Mouse (Mus musculus): ENCODE measurements around the gene Flrt2. TPM values are rescaled to one million over a fixed set of nuclear protein-coding genes. Genes with fewer than 3 reads are reported as not detected.
"Not testable (repeated sequence)": the region's sequence is repeated elsewhere in the genome, so short reads cannot be mapped to it uniquely, and the experiment has no call there.

Flrt2 gene
- under 1 TPM in 1 of 2 experiments, not detected in 1; 0.04 TPM for polyA plus RNA-seq (2017; shearing (Covaris generic))

- no peak for ATAC-seq
Observed at GRCm38 (mm10) chr12:95691961-95692767, at the start of gene Flrt2. TSS of gene Flrt2 (plus strand) at chr12:95692226.

DNA sequence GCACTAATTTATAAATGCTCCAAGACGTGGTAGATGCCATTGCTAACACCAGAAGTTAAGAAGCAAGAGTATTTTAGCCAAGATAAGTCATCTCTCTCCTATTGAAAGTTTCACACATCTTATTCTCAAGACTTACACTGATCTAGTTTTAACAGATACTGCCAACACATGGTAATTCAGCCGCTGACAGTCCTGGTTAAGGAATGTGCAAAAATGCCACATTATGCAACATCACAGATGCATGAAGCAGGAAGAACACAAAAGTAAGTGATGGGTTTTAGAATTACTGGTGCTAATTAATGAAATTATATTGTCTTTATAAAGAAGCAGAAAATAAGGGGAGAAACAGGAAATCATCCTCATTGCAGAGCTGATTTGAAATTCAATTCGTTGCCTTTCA is 49.8 kb upstream of the Flrt2 start:
- ATAC-seq: no peak

GRCm38 (mm10) chr12:95647179-95647578 is 44.8 kb upstream of the Flrt2 start:
- not testable (repeated sequence) for ATAC-seq

DNA sequence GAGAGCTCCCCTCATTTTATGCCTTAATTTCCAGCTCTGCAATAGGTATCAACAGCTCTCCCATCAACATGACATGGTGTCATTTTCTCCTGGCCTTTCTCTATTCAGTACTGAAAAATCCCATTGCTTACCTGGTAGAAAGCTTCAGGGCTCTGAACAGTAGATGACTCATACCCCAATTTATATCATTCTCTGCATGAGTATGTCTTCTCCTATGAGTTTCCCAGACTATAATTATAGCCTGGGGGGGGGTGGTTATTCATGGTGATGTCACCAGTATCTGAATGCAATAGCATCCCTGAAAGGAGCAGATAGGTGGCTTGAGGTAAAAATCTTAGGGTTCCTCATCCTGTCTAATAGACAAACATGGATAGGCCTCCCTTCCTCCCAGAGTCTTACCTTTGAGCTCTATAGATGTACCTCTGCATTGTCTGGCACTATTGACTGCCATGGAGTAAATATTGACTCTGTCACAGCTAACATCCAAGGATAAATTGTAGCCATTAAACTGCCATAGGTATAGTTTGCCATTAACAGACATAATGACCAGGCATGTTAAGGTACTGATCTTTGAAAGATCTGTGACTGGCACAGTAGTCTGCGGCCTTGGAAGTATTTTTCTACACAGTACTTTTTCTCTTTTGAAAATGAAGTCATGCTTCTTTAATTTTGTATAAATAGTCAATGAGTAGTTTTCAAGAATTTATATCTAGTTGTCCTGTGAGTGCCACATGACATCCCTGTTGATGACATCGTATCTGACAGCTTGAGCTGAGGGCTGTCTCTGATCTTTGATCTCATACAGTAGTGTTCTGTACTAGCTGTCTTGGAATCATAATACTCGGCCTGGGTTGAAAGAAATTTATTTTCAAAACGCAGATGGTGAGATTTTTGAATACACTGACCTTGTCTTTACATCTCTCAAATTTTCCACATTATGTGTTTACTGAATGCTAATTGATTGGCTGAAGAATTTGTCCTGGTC is 39.6 kb upstream of the Flrt2 start:
- no peak for ATAC-seq

GRCm38 (mm10) chr12:95656594-95656993 is 35.4 kb upstream of the Flrt2 start:
- no peak for ATAC-seq

- ATAC-seq: no peak
Observed at GRCm38 (mm10) chr12:95667296-95667695, 24.7 kb upstream of the Flrt2 start.

- ATAC-seq: no peak
Observed at GRCm38 (mm10) chr12:95675711-95676110, 16.3 kb upstream of the Flrt2 start.

GRCm38 (mm10) chr12:95690819-95691218 is 1.2 kb upstream of the Flrt2 start:
- no peak for ATAC-seq

DNA sequence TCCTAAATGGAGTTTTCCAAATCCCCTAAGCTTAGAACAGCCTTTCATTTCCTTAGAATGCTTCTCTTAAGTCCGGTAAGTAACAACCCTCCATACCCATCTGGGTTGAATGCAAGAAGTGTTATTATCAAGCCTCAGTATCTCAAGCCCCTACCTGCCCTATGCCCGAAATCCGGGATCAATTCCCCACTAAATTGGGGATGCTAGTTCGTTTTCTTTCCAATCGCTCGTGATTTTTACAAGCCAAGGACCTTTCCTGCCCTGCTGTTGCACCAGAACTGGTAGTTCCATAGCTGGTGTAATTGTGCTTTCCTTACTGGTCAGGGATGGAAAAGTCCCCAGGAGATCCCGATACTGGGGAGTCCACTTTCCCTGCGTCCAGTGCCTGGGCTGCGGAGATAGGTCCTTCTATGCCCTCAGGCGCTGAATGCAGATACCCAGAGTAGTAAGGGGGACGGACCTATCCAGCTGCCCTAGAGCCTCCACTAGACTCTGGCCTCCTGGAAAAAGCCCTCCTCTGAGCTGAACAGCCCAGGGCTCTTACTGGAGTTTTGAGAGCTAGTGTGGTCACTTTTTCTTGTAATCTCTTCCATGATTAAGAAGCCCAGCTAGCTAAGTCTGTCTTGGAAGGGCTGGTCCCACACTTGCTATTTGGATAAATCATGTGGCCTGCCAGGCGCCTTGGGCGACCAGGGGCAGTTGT is 1.1 kb downstream of the Flrt2 start:
- no peak for ATAC-seq

GRCm38 (mm10) chr12:95693651-95694471 is 1.8 kb downstream of the Flrt2 start:
- ATAC-seq: no peak

GRCm38 (mm10) chr12:95694507-95694906 is 2.5 kb downstream of the Flrt2 start:
- ATAC-seq: no peak

GRCm38 (mm10) chr12:95694991-95695833 is 3.2 kb downstream of the Flrt2 start:
- ATAC-seq: no peak

GRCm38 (mm10) chr12:95695834-95696521 is 4.0 kb downstream of the Flrt2 start:
- ATAC-seq: no peak

- ATAC-seq: no peak
Observed at GRCm38 (mm10) chr12:95696522-95697025, 4.5 kb downstream of the Flrt2 start.

DNA sequence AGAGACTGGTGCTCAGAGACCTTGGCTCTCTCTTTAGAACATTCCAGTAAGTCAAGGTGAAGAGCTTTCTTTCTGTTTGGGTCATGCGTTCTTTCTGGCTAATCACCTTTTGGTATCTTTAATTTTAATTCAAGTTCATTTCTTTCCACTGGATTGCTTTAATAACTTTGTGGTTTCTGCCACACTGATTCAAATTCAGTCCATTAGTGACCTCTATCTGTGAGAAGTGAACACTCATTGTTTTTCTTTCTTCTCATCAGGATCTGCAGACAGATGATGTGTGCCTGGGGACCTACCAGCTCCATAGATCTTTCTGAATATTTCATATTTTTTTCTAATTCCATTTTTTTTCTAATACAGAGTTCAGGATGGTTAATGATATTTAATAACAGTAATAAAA is 6.5 kb downstream of the Flrt2 start:
- ATAC-seq: no peak

- no peak for ATAC-seq
Observed at GRCm38 (mm10) chr12:95700746-95701145, 8.7 kb downstream of the Flrt2 start.

GRCm38 (mm10) chr12:95701580-95701979 is 9.6 kb downstream of the Flrt2 start:
- no peak for ATAC-seq

GRCm38 (mm10) chr12:95705006-95705405 is 13.0 kb downstream of the Flrt2 start:
- ATAC-seq: no peak

DNA sequence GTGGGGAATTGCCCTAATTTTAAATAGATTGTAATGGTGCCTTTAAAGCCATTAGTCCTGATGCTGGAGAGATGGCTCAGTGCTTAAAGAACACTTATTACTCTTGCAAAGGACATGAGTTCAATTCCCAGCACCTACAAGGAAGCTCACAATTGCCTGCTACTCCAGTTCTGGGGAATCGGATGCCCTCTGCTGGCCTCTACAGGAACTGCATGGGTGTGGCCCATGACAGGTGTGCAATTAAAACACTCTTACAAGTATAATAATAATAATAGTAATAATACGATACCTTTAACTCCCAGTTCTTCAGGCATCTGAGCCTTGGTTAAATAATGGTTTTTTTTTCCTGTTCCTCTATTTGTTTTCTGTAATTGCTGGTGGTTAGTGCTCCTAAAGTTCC is 31.2 kb downstream of the Flrt2 start:
- ATAC-seq: no peak

DNA sequence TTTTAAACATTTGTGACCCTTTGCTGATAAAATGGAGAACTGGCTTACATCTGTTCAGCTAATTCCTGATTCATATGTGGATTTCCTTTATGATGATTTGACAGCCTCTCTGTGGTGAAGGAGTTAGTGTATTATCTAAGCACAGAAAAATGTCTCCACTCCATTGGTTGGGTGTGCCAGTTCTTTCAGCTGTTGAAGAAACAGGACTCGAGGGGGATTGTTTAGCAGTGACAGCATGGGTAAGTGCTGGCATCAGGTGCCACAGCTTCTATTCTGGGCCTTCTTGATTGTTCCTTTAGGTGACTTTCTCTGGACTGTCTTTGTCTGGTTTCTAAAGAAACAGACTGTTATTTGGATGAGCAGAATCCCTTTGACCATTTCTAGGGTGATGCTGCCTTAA is 42.0 kb downstream of the Flrt2 start:
- no peak for ATAC-seq

Data from activated CD4-positive, CD25-positive, alpha-beta regulatory T cell, adult 4 months (primary cell).